Mouse (Mus musculus) frontal cortex, postnatal 10 days (tissue): ENCODE measurements around the gene Gmeb2.

Source experiments
- DNase-seq, 2 experiments: peaks; one replicate each; pipeline ENCODE4 v3.0.0; 2022; ENCODE audit warnings: low spot score in 2 of 2, mixed read lengths in 1 of 2

Gmeb2 gene

DNA sequence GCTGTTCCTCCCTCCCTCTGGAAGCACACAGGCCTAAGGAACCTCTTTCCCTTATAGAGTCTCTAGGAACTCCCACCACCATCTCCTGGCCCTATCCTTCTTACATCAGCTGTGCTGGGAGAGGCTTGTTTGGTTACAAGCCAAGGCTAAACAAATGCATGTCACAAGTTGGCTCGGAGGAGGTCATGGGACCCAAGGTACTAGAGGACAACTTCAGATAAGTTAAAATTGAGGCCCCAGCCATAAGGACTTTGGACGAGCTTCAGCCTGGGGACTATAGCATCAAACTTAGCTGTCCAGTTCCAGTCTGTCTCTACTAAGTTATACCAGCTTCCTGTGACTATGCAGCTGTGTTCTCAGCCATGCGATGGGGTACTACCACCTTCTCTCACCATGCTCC is 60.7 kb downstream of the Gmeb2 start:
- DNase-seq: no peak

GRCm38 (mm10) chr2:181224994-181225393 is 62.8 kb downstream of the Gmeb2 start:
- no peak for DNase-seq

- DNase-seq: no peak
Observed at GRCm38 (mm10) chr2:181220361-181220760, 67.5 kb downstream of the Gmeb2 start.

DNA sequence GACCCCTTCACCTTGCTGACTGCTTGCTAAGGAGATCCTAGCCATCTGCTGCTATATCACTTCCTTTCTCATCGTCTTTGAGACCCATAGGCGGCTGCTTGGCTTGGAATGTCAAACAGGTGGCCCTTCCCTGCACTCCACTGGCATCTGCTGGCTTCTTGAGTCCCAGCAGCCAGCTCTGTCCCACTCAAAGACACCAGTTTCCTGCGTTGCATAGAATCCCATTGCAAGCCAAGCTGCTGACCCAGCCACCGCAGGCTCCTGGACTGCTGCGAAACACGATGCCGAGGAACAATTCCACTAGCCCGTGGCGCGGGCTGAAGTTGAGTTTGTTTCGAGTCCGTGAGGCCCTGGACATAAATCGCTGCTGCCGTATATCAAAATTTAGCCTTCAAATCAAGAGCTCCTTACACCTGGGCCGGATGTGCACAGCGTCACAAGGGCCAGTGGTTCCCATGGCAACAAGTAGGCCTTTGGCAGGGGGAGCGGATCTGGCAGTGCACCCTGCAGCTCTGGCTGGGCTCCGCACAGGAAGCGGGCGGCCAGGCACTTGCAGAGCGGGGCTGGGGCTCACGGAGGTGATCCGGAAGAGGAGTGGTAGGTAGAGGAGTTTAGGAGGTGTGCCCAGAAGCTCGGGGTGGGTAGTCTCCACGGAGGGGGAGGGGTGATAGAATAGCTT is 68.2 kb downstream of the Gmeb2 start, which contains the start of gene Fndc11:
Gene Fndc11, plus strand, starts transcription at position 476 of the 679 bp plus-strand sequence.
- DNase-seq: peak; percentile 33 to 55

GRCm38 (mm10) chr2:181218881-181219485 is 68.9 kb downstream of the Gmeb2 start:
- no peak for DNase-seq

DNA sequence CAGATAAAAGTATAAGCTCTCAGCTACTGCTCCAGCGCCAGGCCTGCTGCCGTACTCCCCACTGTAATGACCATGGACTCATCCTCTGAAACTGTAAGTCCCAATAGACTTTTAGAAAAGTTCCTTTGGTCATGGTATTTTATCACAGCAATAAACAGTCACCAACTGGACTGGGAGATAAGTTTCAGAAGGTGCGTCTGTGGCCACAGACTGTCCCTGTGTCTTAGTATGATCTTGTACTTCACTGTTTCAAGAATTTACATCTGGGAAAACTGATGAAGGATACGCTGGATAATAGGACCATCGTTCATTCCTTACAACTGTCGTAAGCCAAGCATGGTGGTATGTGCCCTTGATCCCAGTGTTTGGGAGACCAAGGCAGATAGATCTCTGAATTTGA is 71.8 kb downstream of the Gmeb2 start:
- DNase-seq: no peak

- no peak for DNase-seq
Observed at GRCm38 (mm10) chr2:181213021-181213445, 74.8 kb downstream of the Gmeb2 start, which contains the start of gene Srms. Gene Srms (minus strand): TSS chr2:181213185.

GRCm38 (mm10) chr2:181212389-181213020 is 75.3 kb downstream of the Gmeb2 start:
- no peak for DNase-seq

- no peak for DNase-seq
Observed at GRCm38 (mm10) chr2:181206118-181206517, 81.7 kb downstream of the Gmeb2 start.

DNA sequence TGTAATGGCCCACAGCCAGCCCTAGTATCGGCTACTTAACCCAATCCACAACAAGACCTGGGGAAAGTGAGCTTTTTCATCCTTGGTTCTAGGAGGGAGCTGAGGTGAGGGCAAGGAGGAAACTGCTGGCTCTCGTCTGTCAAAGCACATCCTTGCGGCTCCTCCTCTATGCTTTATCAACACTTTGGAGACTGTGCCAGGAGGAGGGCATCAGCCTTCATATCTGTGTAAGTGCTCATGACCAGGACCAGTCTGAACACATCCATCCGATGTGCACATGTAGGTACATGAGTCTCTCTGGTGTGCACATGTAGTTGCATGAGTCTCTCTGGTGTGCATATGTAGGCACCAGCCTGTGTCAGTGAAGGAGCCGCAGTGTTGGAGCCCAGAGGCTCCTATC is 82.2 kb downstream of the Gmeb2 start:
- DNase-seq: no peak

DNA sequence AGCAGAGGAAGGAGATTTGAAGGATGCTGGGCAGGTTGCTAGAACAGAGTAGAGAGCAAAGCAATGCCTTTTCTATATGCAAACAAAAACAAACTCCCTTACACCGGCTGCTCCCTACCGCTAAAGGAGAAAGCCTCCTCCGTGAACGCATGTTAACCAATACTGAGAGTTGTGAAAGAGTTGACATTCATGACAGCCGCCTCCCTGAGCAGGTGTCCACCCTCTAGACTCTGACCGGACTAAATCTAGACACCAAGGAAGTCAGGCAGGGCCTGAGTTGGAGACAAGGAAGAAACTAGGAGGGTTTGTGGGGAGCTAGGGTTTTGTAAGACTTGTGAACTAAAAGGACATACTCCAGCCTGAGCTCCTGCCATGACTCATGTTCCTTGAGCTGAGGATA is 84.9 kb downstream of the Gmeb2 start:
- DNase-seq: no peak

GRCm38 (mm10) chr2:181202422-181202821 is 85.4 kb downstream of the Gmeb2 start, which contains the start of gene Ptk6:
Gene Ptk6 (minus strand): TSS chr2:181202789.
- DNase-seq: no peak

- no peak for DNase-seq
Observed at GRCm38 (mm10) chr2:181201606-181202005, 86.2 kb downstream of the Gmeb2 start.
